Mouse (Mus musculus): ENCODE measurements at regions not wholly inside any gene's neighbourhood (a gene's known extent, or its start where the extent isn't known, plus 50 kb on each side); places are given as distances from the start of the nearest gene placed in this dataset.

DNA sequence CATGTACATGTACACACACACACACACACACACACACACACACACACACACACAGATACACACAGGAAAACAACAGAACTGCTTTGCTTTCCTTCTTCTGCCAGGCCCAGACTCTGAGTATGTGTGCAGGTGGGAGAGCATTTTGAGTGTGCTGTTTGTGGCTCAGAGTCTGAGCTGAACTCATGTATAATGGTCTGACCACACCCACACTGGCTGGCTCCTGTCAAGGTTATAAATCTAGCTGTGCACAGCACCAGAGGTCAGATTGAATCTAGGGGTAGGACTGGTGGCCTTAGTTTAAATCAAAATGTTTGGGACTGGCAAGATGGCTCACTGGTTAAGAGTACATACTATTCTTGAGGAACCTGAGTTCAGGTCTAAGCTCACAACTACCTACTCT lies 108.4 kb upstream of the Eif4g2 start:
- TF ChIP-seq CTCF (conservative IDR thresholded peaks at IDR 0.05; ENCODE audit: low read length) (no peak), POU5F1 (IDR thresholded peaks at IDR 0.05; ENCODE audit: borderline replicate concordance, low read length) (no peak), NANOG (IDR thresholded peaks at IDR 0.05; ENCODE audit: borderline replicate concordance, low read length) (no peak)

All from E14TG2a.4 (cell line).